Mouse (Mus musculus) layer of hippocampus, adult 8-10 months (tissue): ENCODE measurements around the gene Cmtm7. TPM values are rescaled to one million over a fixed set of nuclear protein-coding genes. Genes with fewer than 3 reads are reported as not detected.
"Not testable (repeated sequence)": the region's sequence is repeated elsewhere in the genome, so short reads cannot be mapped to it uniquely, and the experiment has no call there.

Source experiments
- DNase-seq, 2 experiments: peaks; one replicate each; pipeline ENCODE4 v3.0.0; 2022; ENCODE audit warnings: low spot score in 2 of 2
- total RNA-seq, 4 experiments: library from RNA; stranded (reverse); gene quantifications; 2 replicates each; pipeline ENCODE4 v1.2.4; 2022

Gene Cmtm7
- total RNA-seq, 4 experiments from 2014 or later = 3.4 to 7.4 (median 5.3) TPM

- not testable (repeated sequence) for DNase-seq
Observed at GRCm38 (mm10) chr9:114728432-114728831, 53.2 kb downstream of the Cmtm7 start.

- no peak for DNase-seq
Observed at GRCm38 (mm10) chr9:114727315-114727714, 54.3 kb downstream of the Cmtm7 start.

GRCm38 (mm10) chr9:114716677-114717331 is 64.9 kb downstream of the Cmtm7 start:
- DNase-seq = no peak

- no peak for DNase-seq
Observed at GRCm38 (mm10) chr9:114713481-114713880, 68.2 kb downstream of the Cmtm7 start.

- no peak for DNase-seq
Observed at GRCm38 (mm10) chr9:114710345-114710744, 71.3 kb downstream of the Cmtm7 start.

- no peak for DNase-seq
Observed at GRCm38 (mm10) chr9:114707805-114708204, 73.9 kb downstream of the Cmtm7 start.

Other genes with a start within 250 kb of the Cmtm7 start
- gene Trim71, start 217.5 kb downstream of the Cmtm7 start, total RNA-seq = 1 to 10 TPM; 1.3 to 1.9 (median 1.6) TPM
- 10 to 100 TPM; 48.5 to 56.0 (median 53.2) TPM for gene Cnot10, start 141.7 kb downstream of the Cmtm7 start, total RNA-seq
- 10 to 100 TPM; 84.7 to 97.3 (median 90.5) TPM for gene Dync1li1, start 93.1 kb downstream of the Cmtm7 start, total RNA-seq
- gene Cmtm6, start 50.7 kb downstream of the Cmtm7 start, total RNA-seq = 10 to 100 TPM; 19.3 to 33.9 (median 25.7) TPM
- 1 to 10 TPM; 2.4 to 3.7 (median 2.5) TPM for gene Cmtm8, start 62.3 kb upstream of the Cmtm7 start, total RNA-seq
- 10 to 100 TPM; 69.4 to 87.5 (median 76.5) TPM for gene Gpd1l, start 152.1 kb upstream of the Cmtm7 start, total RNA-seq
- gene Osbpl10, start 196.7 kb upstream of the Cmtm7 start, total RNA-seq = 10 to 100 TPM; 19.5 to 29.8 (median 23.5) TPM
- gene Rps27rt, start 200.9 kb upstream of the Cmtm7 start, total RNA-seq = 10 to 100 TPM; 12.1 to 53.7 (median 21.9) TPM